Mouse (Mus musculus) kidney, embryonic 16.5 days (tissue): Measurements from ENCODE around the gene Tubgcp2. TPM values are rescaled to one million over a fixed set of nuclear protein-coding genes. Genes with fewer than 3 reads are reported as not detected.

ENCODE experiments used
- ATAC-seq: fragments of 200-750 bp; cut with Nextera tagmentation; 2 replicates; pipeline ENCODE4 v1.8.0; 2017; ENCODE audit warnings: moderate TSS enrichment; ENCODE audit not compliant: low FRiP score, low TSS enrichment
- H3K27ac ChIP-seq: fragments of 300-500 bp; sonication (generic); 2 replicates; pipeline ENCODE4 v1.5.1; 2014; ENCODE audit warnings: low read length
- H3K27me3 ChIP-seq: fragments of 300-500 bp; sonication (generic); 2 replicates; pipeline ENCODE4 v1.6.1; 2014; ENCODE audit warnings: low read length, control low read depth, mixed read lengths; ENCODE audit not compliant: insufficient read depth
- H3K36me3 ChIP-seq: fragments of 300-500 bp; sonication (generic); 2 replicates; pipeline ENCODE4 v1.6.1; 2014; ENCODE audit warnings: low read length, control low read depth, mixed read lengths; ENCODE audit not compliant: insufficient read depth
- H3K4me1 ChIP-seq: fragments of 300-500 bp; sonication (generic); 2 replicates; pipeline ENCODE4 v1.6.1; 2014; ENCODE audit warnings: low read length, control low read depth, mixed read lengths; ENCODE audit not compliant: insufficient read depth
- H3K4me2 ChIP-seq: fragments of 300-500 bp; sonication (generic); replicated peaks from 2 replicates; pipeline ENCODE4 v1.6.1; 2014; ENCODE audit warnings: low read depth, low read length
- H3K4me3 ChIP-seq: fragments of 300-500 bp; sonication (generic); 2 replicates; pipeline ENCODE4 v1.5.1; 2014; ENCODE audit warnings: mild to moderate bottlenecking, low read length
- H3K9ac ChIP-seq: fragments of 300-500 bp; sonication (generic); replicated peaks from 2 replicates; pipeline ENCODE4 v1.6.1; 2014; ENCODE audit warnings: low read length
- H3K9me3 ChIP-seq: fragments of 300-500 bp; sonication (generic); 2 replicates; pipeline ENCODE4 v1.6.1; 2016; ENCODE audit warnings: low read length, control low read depth
- WGBS: fragments of 180-500 bp; shearing (Covaris S2); extraction: QIAGEN DNeasy Blood & Tissue Kit; methylation state at CpG from one replicate; pipeline ENCODE4 v1.1.7; 2014; 5-methylcytosine and 5-hydroxymethylcytosine counted together
- polyA plus RNA-seq: library from polyadenylated mRNA; unstranded; fragments of >200 nt; fragmentation: Nextera tagmentation; extraction: Ambion mirVana; gene quantifications from 2 replicates; pipeline ENCODE4 v1.2.1, GENCODE M21; 2015

The Tubgcp2 gene
- polyA plus RNA-seq, 1 experiment from 2014 or later, result 57.7 TPM

DNA sequence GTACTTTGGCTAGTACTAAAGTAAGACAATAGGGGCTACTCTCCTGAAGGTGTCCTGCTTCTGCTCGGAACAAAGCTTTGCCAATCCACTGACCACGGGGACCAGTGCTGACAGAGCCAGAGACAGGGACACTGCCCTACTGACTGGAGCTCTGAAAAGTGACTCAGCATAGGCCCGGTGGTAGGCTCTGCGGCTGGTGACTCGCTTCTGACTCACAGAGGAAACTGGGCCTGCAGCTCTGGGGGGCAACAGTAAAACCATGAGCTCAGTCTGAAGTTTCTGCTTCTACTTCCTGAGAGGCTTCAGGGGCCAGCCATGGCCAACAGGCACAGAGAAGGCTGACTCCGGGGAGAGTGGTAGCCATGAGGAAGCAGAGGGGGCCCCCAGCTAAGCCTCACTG lies 65.0 kb downstream of the Tubgcp2 start:
- no peaks in the 10 kb centered on the region for H3K36me3 ChIP-seq
- H3K4me3 ChIP-seq, result no peak overlapping the region
- H3K27me3 ChIP-seq, result no peaks in the 10 kb centered on the region; the same call in 1 of the 2 replicates
- no peak overlapping the region for H3K27ac ChIP-seq
- no peak for ATAC-seq
- no peaks in the 10 kb centered on the region for H3K9me3 ChIP-seq
- no peak overlapping the region for H3K4me2 ChIP-seq
- H3K4me1 ChIP-seq, result no peaks in the 10 kb centered on the region
- no peak overlapping the region for H3K9ac ChIP-seq
- 75% methylated on average over 6 of the region's 6 CpGs for WGBS

DNA sequence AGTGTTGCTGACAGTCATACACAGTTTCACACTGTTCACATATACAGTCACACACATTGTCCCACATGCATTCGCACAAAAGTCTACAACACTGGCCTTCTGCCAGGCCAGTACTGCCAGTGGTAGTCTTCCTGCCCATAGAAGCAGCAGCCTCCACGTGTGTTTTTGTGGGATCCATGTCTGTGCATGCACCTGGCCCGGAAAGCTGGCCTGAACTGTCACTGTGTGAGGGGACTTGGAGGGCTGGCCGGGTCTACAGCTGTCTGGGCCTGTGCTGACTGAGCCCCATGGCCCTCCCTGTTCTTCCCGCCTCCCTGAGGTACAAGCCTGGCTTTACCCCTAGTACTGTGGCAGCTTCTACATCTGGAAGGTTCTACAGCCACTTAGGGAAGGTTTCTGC lies 65.5 kb downstream of the Tubgcp2 start:
- H3K9ac ChIP-seq, result no peak overlapping the region
- no peak overlapping the region for H3K4me2 ChIP-seq
- no peak overlapping the region for H3K27ac ChIP-seq
- WGBS, result 84% methylated on average over 5 of the region's 5 CpGs
- ATAC-seq, result no peak
- H3K27me3 ChIP-seq, result no peaks in the 10 kb centered on the region; the same call in 1 of the 2 replicates
- no peaks in the 10 kb centered on the region for H3K36me3 ChIP-seq
- H3K9me3 ChIP-seq, result no peaks in the 10 kb centered on the region
- no peak overlapping the region for H3K4me3 ChIP-seq
- H3K4me1 ChIP-seq, result no peaks in the 10 kb centered on the region

DNA sequence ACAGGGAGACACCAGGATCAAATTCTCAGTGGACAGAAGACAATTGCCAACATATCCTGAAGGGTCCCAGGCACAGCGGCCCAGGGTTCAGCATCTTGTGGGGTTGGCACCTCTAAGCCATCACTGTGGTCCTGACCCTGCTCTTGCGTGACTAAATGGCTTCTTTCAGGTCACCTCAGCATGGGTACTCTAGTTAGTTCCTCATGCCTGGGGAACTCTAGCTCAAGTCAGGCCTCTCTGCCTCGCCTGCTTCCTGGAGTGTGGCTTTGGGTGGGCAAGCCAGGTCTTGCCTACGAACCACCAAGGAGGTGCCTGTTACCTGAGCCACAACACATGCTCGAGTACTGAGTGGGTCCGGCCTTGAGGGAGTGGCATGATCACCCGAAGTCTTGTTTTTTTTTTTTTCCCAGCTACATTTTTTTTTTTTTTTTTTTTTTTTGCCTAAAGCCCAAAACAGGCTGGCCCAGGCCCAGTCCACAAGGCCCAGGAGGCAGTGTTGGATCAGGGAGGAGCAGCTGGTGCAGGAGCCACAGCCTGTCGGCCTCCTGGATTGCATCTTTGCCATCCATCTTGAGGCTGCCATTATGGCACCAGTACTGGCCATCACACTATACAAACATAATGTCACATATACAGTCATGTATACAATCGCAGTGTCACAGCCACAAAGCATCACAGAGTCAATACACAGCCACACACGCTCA lies 66.1 kb downstream of the Tubgcp2 start:
- no peak overlapping the region for H3K4me2 ChIP-seq
- no peak overlapping the region for H3K9ac ChIP-seq
- 77% methylated on average over 10 of the region's 10 CpGs for WGBS
- ATAC-seq, result no peak
- H3K4me3 ChIP-seq, result no peak overlapping the region
- no peak overlapping the region for H3K27ac ChIP-seq
- H3K9me3 ChIP-seq, result no peaks in the 10 kb centered on the region
- H3K36me3 ChIP-seq, result no peaks in the 10 kb centered on the region
- H3K4me1 ChIP-seq, result no peaks in the 10 kb centered on the region
- H3K27me3 ChIP-seq, result no peaks in the 10 kb centered on the region; the same call in 1 of the 2 replicates

DNA sequence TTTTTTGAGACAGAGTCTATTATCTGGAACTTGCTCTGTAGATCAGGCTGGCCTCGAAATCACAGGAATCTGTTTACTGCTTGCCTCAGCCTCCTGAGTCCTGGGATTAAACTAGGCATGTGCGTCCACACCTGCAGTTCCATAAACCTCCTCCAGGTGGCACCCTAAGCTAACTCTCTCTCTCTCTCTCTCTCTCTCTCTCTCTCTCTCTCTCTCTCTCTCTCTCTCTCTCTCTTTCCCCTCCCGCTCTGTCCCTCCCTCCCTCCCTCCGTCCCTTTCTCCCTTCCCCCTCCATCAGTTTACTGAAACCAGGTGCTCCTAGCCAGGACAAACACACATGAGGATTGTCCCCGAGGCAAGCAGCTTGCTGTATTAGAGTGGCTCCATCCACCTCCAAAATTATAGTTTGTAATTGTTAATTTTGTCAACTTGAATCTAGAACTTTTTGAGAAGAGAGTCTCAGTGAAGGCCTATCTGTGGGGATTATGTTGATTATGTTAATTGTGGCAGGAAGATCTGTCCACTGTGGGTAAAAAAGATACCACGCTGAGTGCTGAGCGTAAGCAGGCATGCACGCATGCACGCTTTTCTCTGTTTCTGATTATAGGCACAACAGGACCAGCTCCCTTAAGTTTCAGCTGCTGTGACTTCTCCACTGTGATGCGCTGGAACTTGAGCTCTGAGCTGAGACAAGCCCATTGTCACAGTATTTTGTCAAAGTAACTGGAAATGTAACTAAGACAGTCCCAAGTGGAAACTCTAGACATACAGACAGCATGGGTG lies 66.9 kb downstream of the Tubgcp2 start:
- no peaks in the 10 kb centered on the region for H3K4me1 ChIP-seq
- no peak overlapping the region for H3K27ac ChIP-seq
- no peaks in the 10 kb centered on the region; the same call in 1 of the 2 replicates for H3K27me3 ChIP-seq
- H3K4me3 ChIP-seq, result no peak overlapping the region
- ATAC-seq, result no peak
- no peak overlapping the region for H3K9ac ChIP-seq
- no peaks in the 10 kb centered on the region for H3K9me3 ChIP-seq
- H3K36me3 ChIP-seq, result no peaks in the 10 kb centered on the region
- 41% methylated on average over 10 of the region's 10 CpGs for WGBS
- H3K4me2 ChIP-seq, result no peak overlapping the region

DNA sequence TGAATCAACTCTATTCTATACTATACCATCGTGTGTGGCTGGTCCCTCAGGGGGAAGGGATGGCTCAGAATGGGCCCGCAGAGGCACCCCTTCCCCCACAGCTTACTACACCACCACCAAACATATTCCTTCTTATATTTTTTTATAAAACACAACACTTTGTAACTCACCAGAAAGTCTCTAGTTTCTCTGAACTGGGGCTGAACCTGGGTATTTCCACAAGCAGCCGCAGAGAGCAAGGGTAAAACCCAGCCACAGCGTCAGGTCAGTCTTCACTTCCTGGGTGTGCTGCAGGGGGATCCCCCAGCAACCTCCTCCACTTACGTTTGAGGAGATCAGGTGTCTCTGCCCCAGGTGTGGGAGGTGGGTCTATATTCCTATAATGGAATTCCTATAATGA lies 68.0 kb downstream of the Tubgcp2 start:
- ATAC-seq, result no peak
- Histone ChIP-seq H3K36me3 (no peaks in the 10 kb centered on the region), H3K4me2 (no peak overlapping the region), H3K9ac (no peak overlapping the region), H3K9me3 (no peaks in the 10 kb centered on the region), H3K27ac (no peak overlapping the region), H3K4me1 (no peaks in the 10 kb centered on the region), H3K4me3 (no peak overlapping the region), H3K27me3 (no peaks in the 10 kb centered on the region; the same call in 1 of the 2 replicates)
- WGBS, result 49% methylated on average over 5 of the region's 5 CpGs

DNA sequence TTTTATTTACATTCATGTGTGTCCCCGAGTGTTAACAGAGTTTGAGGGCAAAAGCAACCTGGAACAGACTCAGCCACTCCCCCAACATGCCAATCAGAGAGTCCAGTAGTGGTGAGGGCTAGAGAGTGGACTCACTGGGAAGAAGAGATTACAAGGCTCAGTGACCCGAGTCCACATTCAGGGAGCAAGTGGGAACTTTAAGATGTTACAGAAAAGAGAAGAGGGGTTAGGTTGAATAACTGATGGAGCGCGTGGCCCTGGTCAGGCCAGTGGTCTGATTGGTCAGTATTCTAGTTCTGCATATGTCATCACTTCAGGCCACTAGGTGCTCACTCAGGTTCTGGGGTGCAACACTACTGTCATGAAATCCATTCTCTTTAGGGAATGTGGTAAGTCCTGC lies 69.3 kb downstream of the Tubgcp2 start:
- no peaks in the 10 kb centered on the region for H3K9me3 ChIP-seq
- no peaks in the 10 kb centered on the region for H3K36me3 ChIP-seq
- no peak overlapping the region for H3K4me3 ChIP-seq
- H3K4me1 ChIP-seq, result no peaks in the 10 kb centered on the region
- no peak overlapping the region for H3K4me2 ChIP-seq
- no peak for ATAC-seq
- 29% methylated on average over 4 of the region's 4 CpGs for WGBS
- H3K27me3 ChIP-seq, result no peaks in the 10 kb centered on the region; the same call in 1 of the 2 replicates
- H3K27ac ChIP-seq, result no peak overlapping the region
- no peak overlapping the region for H3K9ac ChIP-seq

DNA sequence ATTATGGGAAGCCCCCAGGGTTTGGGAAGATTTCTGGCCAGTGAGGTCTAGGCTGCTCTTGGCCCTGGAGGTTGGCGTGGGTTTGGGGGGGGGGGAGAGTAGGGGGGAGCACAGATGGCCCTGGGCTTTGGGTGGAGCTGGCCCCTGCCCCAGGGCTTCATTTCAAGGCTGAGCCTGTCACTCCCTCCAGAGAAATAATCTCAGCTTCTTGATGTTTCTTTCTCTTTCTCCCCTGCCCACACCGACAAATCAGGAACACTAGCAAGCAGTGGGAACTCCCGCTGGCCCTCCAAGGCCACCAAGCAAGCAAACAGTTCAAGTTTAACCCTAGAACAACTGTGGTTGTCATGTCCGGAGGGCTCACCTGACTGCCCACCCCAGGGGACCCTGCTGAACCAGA lies 72.7 kb downstream of the Tubgcp2 start:
- no peak overlapping the region for H3K27ac ChIP-seq
- no peak overlapping the region for H3K4me2 ChIP-seq
- H3K9ac ChIP-seq, result no peak overlapping the region
- H3K4me1 ChIP-seq, result no peaks in the 10 kb centered on the region
- ATAC-seq, result no peak
- H3K4me3 ChIP-seq, result no peak overlapping the region
- H3K27me3 ChIP-seq, result no peaks in the 10 kb centered on the region; the same call in 1 of the 2 replicates
- no peaks in the 10 kb centered on the region for H3K9me3 ChIP-seq
- 55% methylated on average over 4 of the region's 4 CpGs for WGBS
- H3K36me3 ChIP-seq, result no peaks in the 10 kb centered on the region

DNA sequence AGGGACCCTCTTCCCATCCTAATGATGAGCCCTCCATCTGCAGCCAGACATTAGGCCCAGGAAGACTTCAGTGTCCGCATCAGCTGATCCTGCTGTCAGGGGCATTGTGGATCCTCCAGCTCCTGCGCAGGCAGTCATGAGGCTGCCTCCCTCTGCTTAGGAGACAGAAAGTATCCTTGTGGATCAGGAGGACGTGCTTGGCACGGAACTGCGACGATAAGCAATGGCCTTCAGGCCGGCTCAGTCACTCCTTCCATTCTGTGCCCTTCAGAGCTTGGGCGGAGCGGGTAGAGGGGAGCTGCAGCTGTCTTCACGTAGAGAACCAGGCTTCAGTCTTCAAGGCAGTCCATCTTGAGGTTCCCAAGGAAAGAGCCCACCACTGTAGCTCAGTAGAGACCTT lies 75.3 kb downstream of the Tubgcp2 start:
- no peak for ATAC-seq
- H3K9ac ChIP-seq, result no peak overlapping the region
- no peaks in the 10 kb centered on the region for H3K36me3 ChIP-seq
- 86% methylated on average over 10 of the region's 10 CpGs for WGBS
- H3K4me1 ChIP-seq, result peaks cover 7% of the 10 kb centered on the region; the same call in 1 of the 2 replicates
- H3K4me3 ChIP-seq, result no peak overlapping the region
- H3K4me2 ChIP-seq, result no peak overlapping the region
- H3K27ac ChIP-seq, result no peak overlapping the region
- H3K9me3 ChIP-seq, result no peaks in the 10 kb centered on the region
- H3K27me3 ChIP-seq, result 0 out of 2 replicates have a peak, but pooled peaks cover 4% of the 10 kb centered on the region

DNA sequence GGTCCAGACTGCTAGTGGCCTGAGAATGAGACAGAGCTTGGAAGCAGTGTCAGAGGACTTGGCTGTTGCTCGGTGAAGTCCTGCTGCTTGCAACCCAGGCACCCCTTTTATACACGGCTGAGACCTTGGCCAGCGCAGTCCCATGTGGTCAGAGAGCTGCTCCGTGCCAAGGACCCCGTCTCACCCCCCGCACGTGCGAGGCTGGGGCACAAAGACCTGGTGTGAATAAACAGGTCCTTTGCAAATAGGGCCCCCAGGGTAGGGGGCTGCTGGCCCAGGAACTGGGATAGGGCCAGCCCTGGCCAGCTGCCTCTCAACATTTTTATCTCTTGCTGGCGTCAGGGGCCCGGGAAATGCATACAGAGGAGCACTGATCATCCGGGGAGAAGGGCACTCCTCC lies 78.5 kb downstream of the Tubgcp2 start:
- no peaks in the 10 kb centered on the region for H3K36me3 ChIP-seq
- 34% methylated on average over 11 of the region's 11 CpGs for WGBS
- no peak overlapping the region for H3K27ac ChIP-seq
- peaks cover 7% of the 10 kb centered on the region; the same call in 1 of the 2 replicates for H3K4me1 ChIP-seq
- ATAC-seq, result no peak
- H3K4me2 ChIP-seq, result no peak overlapping the region
- no peak overlapping the region for H3K9ac ChIP-seq
- H3K9me3 ChIP-seq, result no peaks in the 10 kb centered on the region
- H3K27me3 ChIP-seq, result 0 out of 2 replicates have a peak, but pooled peaks cover 4% of the 10 kb centered on the region
- H3K4me3 ChIP-seq, result no peak overlapping the region

DNA sequence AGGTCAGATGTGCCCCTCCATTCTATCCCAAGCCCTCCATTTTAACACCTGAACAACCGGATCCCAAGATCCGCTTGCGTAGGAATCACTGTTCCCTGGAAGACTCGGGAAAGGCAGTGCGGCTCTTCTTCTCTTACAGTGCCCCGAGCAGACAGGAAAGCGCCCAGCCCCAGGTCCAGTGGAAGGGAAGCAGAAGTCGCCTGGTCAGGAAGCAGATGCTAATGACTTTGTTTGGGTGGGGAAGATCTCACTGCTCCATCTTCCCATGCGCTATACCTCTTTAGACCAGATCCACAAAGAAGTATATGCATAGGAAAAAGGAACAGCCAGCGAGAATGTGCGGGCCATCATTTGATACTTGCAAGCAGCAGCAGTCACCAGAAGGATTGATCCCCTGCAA lies 79.0 kb downstream of the Tubgcp2 start:
- H3K4me1 ChIP-seq, result peaks cover 7% of the 10 kb centered on the region; the same call in 1 of the 2 replicates
- 0 out of 2 replicates have a peak, but pooled peaks cover 4% of the 10 kb centered on the region for H3K27me3 ChIP-seq
- no peak overlapping the region for H3K27ac ChIP-seq
- H3K4me2 ChIP-seq, result no peak overlapping the region
- ATAC-seq, result no peak
- no peak overlapping the region for H3K4me3 ChIP-seq
- WGBS, result 57% methylated on average over 11 of the region's 11 CpGs
- H3K9ac ChIP-seq, result no peak overlapping the region
- H3K9me3 ChIP-seq, result no peaks in the 10 kb centered on the region
- H3K36me3 ChIP-seq, result no peaks in the 10 kb centered on the region
